Mouse (Mus musculus) stomach, postnatal 0 days (tissue): ENCODE data around the gene 0610030E20Rik. TPM values are rescaled to one million over a fixed set of nuclear protein-coding genes. Genes with fewer than 3 reads are reported as not detected.

Experiments used
- ATAC-seq: fragments of 200-750 bp; cut with Nextera tagmentation; 2 replicates; pipeline ENCODE4 v1.8.0; 2017; ENCODE audit not compliant: low FRiP score, low TSS enrichment
- DNase-seq: peaks from one replicate; pipeline ENCODE4 v3.0.0-alpha.2; 2016; ENCODE audit warnings: low spot score
- H3K27ac ChIP-seq: fragments of 300-500 bp; sonication (generic); replicated peaks from 2 replicates; pipeline ENCODE4 v1.5.1; 2014; ENCODE audit warnings: mild to moderate bottlenecking, control low read depth
- H3K27me3 ChIP-seq: fragments of 300-500 bp; sonication (generic); 2 replicates; pipeline ENCODE4 v1.6.1; 2014; ENCODE audit warnings: low read length; ENCODE audit not compliant: control insufficient read depth, insufficient read depth
- H3K36me3 ChIP-seq: fragments of 300-500 bp; sonication (generic); 2 replicates; pipeline ENCODE4 v1.6.1; 2014; ENCODE audit warnings: low read length, mixed read lengths; ENCODE audit not compliant: control insufficient read depth, insufficient read depth
- H3K4me1 ChIP-seq: fragments of 300-500 bp; sonication (generic); replicated peaks from 2 replicates; pipeline ENCODE4 v1.6.1; 2014; ENCODE audit warnings: antibody characterized with exemption; ENCODE audit not compliant: control insufficient read depth, insufficient read depth
- H3K4me2 ChIP-seq: fragments of 300-500 bp; sonication (generic); replicated peaks from 2 replicates; pipeline ENCODE4 v1.6.1; 2014; ENCODE audit warnings: low read depth, mild to moderate bottlenecking, control low read depth, moderate library complexity
- H3K4me3 ChIP-seq: fragments of 300-500 bp; sonication (generic); 2 replicates; pipeline ENCODE4 v1.5.1; 2014; ENCODE audit warnings: low read depth, low read length, control low read depth
- H3K9ac ChIP-seq: fragments of 300-500 bp; sonication (generic); 2 replicates; pipeline ENCODE4 v1.6.1; 2014; ENCODE audit warnings: mild to moderate bottlenecking, low read length, control low read depth, mixed read lengths
- H3K9me3 ChIP-seq: fragments of 300-500 bp; sonication (generic); 2 replicates; pipeline ENCODE4 v1.6.1; 2016; ENCODE audit warnings: low read length; ENCODE audit not compliant: control insufficient read depth
- CTCF ChIP-seq: IDR thresholded peaks from 2 replicates; pipeline ENCODE4 v1.5.1; 2016; ENCODE audit warnings: antibody characterized with exemption, low read depth, mild to moderate bottlenecking, moderate library complexity
- EP300 ChIP-seq: optimal IDR thresholded peaks from 2 replicates; pipeline ENCODE3; 2016; ENCODE audit warnings: antibody characterized with exemption
- WGBS: fragments of 180-500 bp; shearing (Covaris S2); extraction: QIAGEN DNeasy Blood & Tissue Kit; methylation state at CpG from one replicate; pipeline ENCODE4 v1.1.7; 2014; 5-methylcytosine and 5-hydroxymethylcytosine counted together
- polyA plus RNA-seq: library from polyadenylated mRNA; unstranded; fragments of >200 nt; fragmentation: Nextera tagmentation; extraction: Ambion mirVana; gene quantifications from 2 replicates; pipeline ENCODE4 v1.2.1, GENCODE M21; 2015

Gene 0610030E20Rik
- polyA plus RNA-seq, 1 experiment from 2014 or later: 19.6 TPM

DNA sequence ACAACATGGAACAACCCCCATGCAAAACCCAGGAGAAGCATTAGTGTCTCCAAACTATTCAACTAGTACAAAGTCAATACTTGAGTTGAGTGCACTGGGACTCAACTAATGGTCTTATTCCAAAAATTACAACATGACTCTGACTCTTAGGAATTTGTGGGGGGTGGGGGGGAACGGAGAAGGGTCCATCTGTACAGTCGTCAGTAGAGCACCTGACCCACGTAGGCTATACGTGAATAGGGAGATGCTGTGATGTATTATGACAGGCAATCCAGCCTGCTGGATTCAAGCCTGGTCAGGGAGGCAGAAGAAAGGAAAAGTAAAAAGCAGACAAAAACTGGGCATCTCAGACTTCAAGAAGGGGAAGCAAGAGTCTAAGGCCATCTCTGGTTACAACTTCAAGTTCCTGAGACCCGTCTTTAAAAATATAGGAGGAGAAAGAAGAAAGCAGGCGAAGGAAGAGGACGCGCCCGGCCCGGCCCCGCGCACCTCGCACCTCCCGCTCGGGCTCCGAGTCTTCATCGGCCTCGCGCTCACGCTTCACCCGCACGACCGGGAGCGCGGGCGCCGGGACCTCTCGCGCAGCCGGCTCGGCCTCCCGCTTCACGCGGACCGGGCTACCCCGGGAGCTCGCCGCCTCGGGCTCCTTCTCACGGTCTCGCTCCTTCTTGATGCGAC lies 2.6 kb upstream of the 0610030E20Rik start:
- DNase-seq: no peak
- Histone ChIP-seq H3K27me3 (no peaks in the 10 kb centered on the region), H3K4me2 (peak overlapping the region; percentile 91), H3K4me1 (no peaks in the 10 kb centered on the region; the same call in 1 of the 2 replicates), H3K36me3 (no peaks in the 10 kb centered on the region), H3K4me3 (peak overlapping the region; percentile 79), H3K9ac (peak overlapping the region; percentile 92), H3K27ac (peak overlapping the region; percentile 65; the same call in 1 of the 2 replicates), H3K9me3 (no peaks in the 10 kb centered on the region)
- ATAC-seq: no peak; the same call in 1 of the 2 replicates
- no peak for TF ChIP-seq CTCF
- no peak for TF ChIP-seq EP300
- under 1% methylated on average over 42 of the region's 42 CpGs for WGBS

GRCm38 (mm10) chr6:72345074-72345567 lies 2.0 kb upstream of the 0610030E20Rik start, which contains the start of gene Usp39:
TSS of gene Usp39 (minus strand) at chr6:72345184.
- Histone ChIP-seq H3K36me3 (peaks cover under 1% of the 10 kb centered on the region; the same call in 1 of the 2 replicates), H3K4me1 (no peaks in the 10 kb centered on the region; the same call in 1 of the 2 replicates), H3K27ac (peak within 1 kb of the TSS; percentile 65; the same call in 1 of the 2 replicates), H3K4me2 (peak within 1 kb of the TSS; percentile 91), H3K9me3 (no peaks in the 10 kb centered on the region), H3K27me3 (no peaks in the 10 kb centered on the region), H3K9ac (peak within 1 kb of the TSS; percentile 92), H3K4me3 (peak within 1 kb of the TSS; percentile 79)
- DNase-seq (peak; percentile 91), ATAC-seq (peak; percentile 87)
- WGBS: 1% methylated on average over 30 of the region's 30 CpGs
- TF ChIP-seq CTCF (peak; percentile 39), EP300 (no peak)

GRCm38 (mm10) chr6:72345633-72346032 lies 1.5 kb upstream of the 0610030E20Rik start:
- Histone ChIP-seq H3K9me3 (no peaks in the 10 kb centered on the region), H3K27me3 (no peaks in the 10 kb centered on the region), H3K4me3 (no peak overlapping the region), H3K4me2 (peak overlapping the region; percentile 91), H3K4me1 (no peaks in the 10 kb centered on the region; the same call in 1 of the 2 replicates), H3K9ac (no peak overlapping the region), H3K36me3 (peaks cover 6% of the 10 kb centered on the region; the same call in 1 of the 2 replicates), H3K27ac (no peak overlapping the region)
- no peak for ATAC-seq
- DNase-seq: no peak
- TF ChIP-seq CTCF (no peak), EP300 (no peak)
- 38% methylated on average over 6 of the region's 6 CpGs for WGBS

- Histone ChIP-seq H3K36me3 (peaks cover 6% of the 10 kb centered on the region; the same call in 1 of the 2 replicates), H3K9ac (no peak overlapping the region), H3K27ac (no peak overlapping the region), H3K4me3 (no peak overlapping the region), H3K4me1 (no peaks in the 10 kb centered on the region; the same call in 1 of the 2 replicates), H3K9me3 (no peaks in the 10 kb centered on the region), H3K27me3 (no peaks in the 10 kb centered on the region), H3K4me2 (no peak overlapping the region)
- no peak for TF ChIP-seq EP300
- no peak for TF ChIP-seq CTCF
- 80% methylated on average over 4 of the region's 4 CpGs for WGBS
- ATAC-seq (no peak), DNase-seq (no peak)
Observed at GRCm38 (mm10) chr6:72346261-72346660, 856 bp upstream of the 0610030E20Rik start.

DNA sequence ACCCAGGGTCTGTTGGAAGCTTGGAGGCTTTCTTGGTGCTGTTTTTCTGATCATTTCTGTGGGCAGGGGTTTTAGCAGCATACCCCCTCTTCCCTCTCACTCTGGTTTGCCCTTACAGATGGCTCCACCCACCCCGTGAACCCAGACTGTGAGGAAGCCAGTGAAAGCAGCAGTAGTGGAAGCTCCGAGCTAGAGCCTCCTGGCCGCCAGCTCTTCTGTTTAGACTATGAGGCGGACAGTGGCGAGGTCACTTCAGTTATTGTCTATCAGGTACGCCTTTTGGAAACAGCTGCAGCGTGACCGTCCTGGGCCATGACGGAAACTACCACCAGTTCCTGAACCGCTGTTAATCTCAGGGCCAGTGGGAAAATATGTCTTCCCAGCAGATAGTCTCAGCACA lies 1.3 kb downstream of the 0610030E20Rik start:
- no peak for DNase-seq
- H3K4me2 ChIP-seq: peak overlapping the region; percentile 70
- H3K4me1 ChIP-seq: no peaks in the 10 kb centered on the region; the same call in 1 of the 2 replicates
- TF ChIP-seq EP300 (no peak), CTCF (no peak)
- WGBS: 68% methylated on average over 10 of the region's 10 CpGs
- no peaks in the 10 kb centered on the region for H3K27me3 ChIP-seq
- H3K9me3 ChIP-seq: no peaks in the 10 kb centered on the region
- no peak for ATAC-seq
- H3K27ac ChIP-seq: no peak overlapping the region; the same call in 1 of the 2 replicates
- 0 out of 2 replicates have a peak overlapping the region, but pooled peaks have one; percentile 18 for H3K9ac ChIP-seq
- H3K4me3 ChIP-seq: no peak overlapping the region
- peaks cover 6% of the 10 kb centered on the region; the same call in 1 of the 2 replicates for H3K36me3 ChIP-seq

DNA sequence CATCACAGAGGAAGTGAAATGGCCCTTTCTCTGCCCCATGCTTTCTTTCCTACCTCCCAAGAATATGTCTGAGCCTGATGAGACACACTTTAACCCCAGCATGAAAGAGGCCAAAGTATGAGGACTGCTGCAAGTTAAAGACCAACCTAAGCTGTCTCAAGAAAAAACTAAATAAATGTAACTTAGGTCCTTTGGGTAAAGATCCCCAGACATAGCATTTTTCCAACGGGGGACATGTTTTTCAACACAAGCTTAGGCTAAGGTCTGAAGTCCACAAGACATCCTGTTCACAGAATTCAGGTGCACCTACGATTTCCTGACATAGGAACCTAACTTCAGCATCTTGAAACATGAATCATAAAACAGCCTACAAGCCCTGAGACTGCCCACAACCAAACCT lies 3.1 kb downstream of the 0610030E20Rik start:
- WGBS: 91% methylated on average over 2 of the region's 2 CpGs
- Histone ChIP-seq H3K4me3 (no peak overlapping the region), H3K27me3 (no peaks in the 10 kb centered on the region), H3K36me3 (peaks cover 6% of the 10 kb centered on the region; the same call in 1 of the 2 replicates), H3K4me1 (peaks cover 3% of the 10 kb centered on the region; the same call in 1 of the 2 replicates), H3K9me3 (no peaks in the 10 kb centered on the region), H3K9ac (no peak overlapping the region), H3K4me2 (no peak overlapping the region), H3K27ac (no peak overlapping the region)
- DNase-seq (no peak), ATAC-seq (no peak)
- no peak for TF ChIP-seq CTCF
- TF ChIP-seq EP300: no peak
